Mouse (Mus musculus): ENCODE results near the gene Iqgap1. TPM values are rescaled to one million over a fixed set of nuclear protein-coding genes. Genes with fewer than 3 reads are reported as not detected.
"Not testable (repeated sequence)": the region's sequence is repeated elsewhere in the genome, so short reads cannot be mapped to it uniquely, and the experiment has no call there.

Iqgap1 gene
- polyA plus RNA-seq, 1 experiment: 38.1 TPM

GRCm38 (mm10) chr7:80762297-80762696, 63.5 kb downstream of the Iqgap1 start:
- TF ChIP-seq CTCF (conservative IDR thresholded peaks at IDR 0.05; ENCODE audit: insufficient read depth, insufficient read length, low read depth, low read length) (no peak), POLR2A (IDR thresholded peaks at IDR 0.05; ENCODE audit: low read depth, low read length) (no peak)
- H3K36me3 ChIP-seq (ENCODE audit: control insufficient read depth, insufficient read depth, low read length): peaks cover 3% of the 10 kb centered on the region
- no peaks in the 10 kb centered on the region for H3K27me3 ChIP-seq (replicated peaks; ENCODE audit: control insufficient read depth, insufficient read depth, low read length)
- 53% methylated on average over 8 of the region's 8 CpGs for WGBS
- DNase-seq: peak; percentile 70
- H3K4me1 ChIP-seq (ENCODE audit: control insufficient read depth, insufficient read depth, low read length): no peaks in the 10 kb centered on the region; the same call in 1 of the 2 replicates
- peak overlapping the region; percentile 81 for H3K27ac ChIP-seq (ENCODE audit: insufficient read depth, low read depth, low read length)
- no peak overlapping the region for H3K4me3 ChIP-seq (ENCODE audit: insufficient read depth, low read depth, low read length)

GRCm38 (mm10) chr7:80754086-80754485, 71.7 kb downstream of the Iqgap1 start:
- WGBS: 63% methylated on average over 2 of the region's 2 CpGs
- Histone ChIP-seq H3K4me1 (ENCODE audit: control insufficient read depth, insufficient read depth, low read length) (peaks cover 9% of the 10 kb centered on the region; the same call in 1 of the 2 replicates), H3K36me3 (ENCODE audit: control insufficient read depth, insufficient read depth, low read length) (peaks cover 4% of the 10 kb centered on the region), H3K27me3 (replicated peaks; ENCODE audit: control insufficient read depth, insufficient read depth, low read length) (no peaks in the 10 kb centered on the region), H3K4me3 (ENCODE audit: insufficient read depth, low read depth, low read length) (no peak overlapping the region), H3K27ac (ENCODE audit: insufficient read depth, low read depth, low read length) (peak overlapping the region; percentile 35; the same call in 1 of the 2 replicates)
- no peak for TF ChIP-seq CTCF (conservative IDR thresholded peaks at IDR 0.05; ENCODE audit: insufficient read depth, insufficient read length, low read depth, low read length)
- TF ChIP-seq POLR2A (IDR thresholded peaks at IDR 0.05; ENCODE audit: low read depth, low read length): no peak
- DNase-seq: peak; percentile 61

- WGBS: 31% methylated on average over 2 of the region's 2 CpGs
- no peaks in the 10 kb centered on the region for H3K27me3 ChIP-seq (replicated peaks; ENCODE audit: control insufficient read depth, insufficient read depth, low read length)
- peak overlapping the region; percentile 35; the same call in 1 of the 2 replicates for H3K27ac ChIP-seq (ENCODE audit: insufficient read depth, low read depth, low read length)
- DNase-seq: peak; percentile 96
- peaks cover 9% of the 10 kb centered on the region; the same call in 1 of the 2 replicates for H3K4me1 ChIP-seq (ENCODE audit: control insufficient read depth, insufficient read depth, low read length)
- peaks cover 5% of the 10 kb centered on the region for H3K36me3 ChIP-seq (ENCODE audit: control insufficient read depth, insufficient read depth, low read length)
- no peak overlapping the region for H3K4me3 ChIP-seq (ENCODE audit: insufficient read depth, low read depth, low read length)
- TF ChIP-seq CTCF (conservative IDR thresholded peaks at IDR 0.05; ENCODE audit: insufficient read depth, insufficient read length, low read depth, low read length): no peak
These were observed 72.2 kb downstream of the Iqgap1 start for GRCm38 (mm10) chr7:80753613-80754012.

- H3K27me3 ChIP-seq (replicated peaks; ENCODE audit: control insufficient read depth, insufficient read depth, low read length): no peaks in the 10 kb centered on the region
These were observed 76.2 kb downstream of the Iqgap1 start for GRCm38 (mm10) chr7:80749624-80750023.

GRCm38 (mm10) chr7:80749109-80749508, 76.7 kb downstream of the Iqgap1 start:
- WGBS: 93% methylated on average over 10 of the region's 10 CpGs
- H3K27ac ChIP-seq (ENCODE audit: insufficient read depth, low read depth, low read length); H3K36me3 ChIP-seq (ENCODE audit: control insufficient read depth, insufficient read depth, low read length); H3K4me1 ChIP-seq (ENCODE audit: control insufficient read depth, insufficient read depth, low read length); H3K4me3 ChIP-seq (ENCODE audit: insufficient read depth, low read depth, low read length); H3K27me3 ChIP-seq (replicated peaks; ENCODE audit: control insufficient read depth, insufficient read depth, low read length); DNase-seq: not testable (repeated sequence)

More at GRCm38 (mm10) chr7:80749624-80750023, 76.2 kb downstream of the Iqgap1 start:
- no peak for DNase-seq
- H3K27ac ChIP-seq (ENCODE audit: insufficient read depth, low read depth, low read length): no peak overlapping the region
- H3K36me3 ChIP-seq (ENCODE audit: control insufficient read depth, insufficient read depth, low read length): peaks cover 9% of the 10 kb centered on the region
- WGBS: 79% methylated on average over 6 of the region's 6 CpGs
- TF ChIP-seq CTCF (conservative IDR thresholded peaks at IDR 0.05; ENCODE audit: insufficient read depth, insufficient read length, low read depth, low read length) (no peak), POLR2A (IDR thresholded peaks at IDR 0.05; ENCODE audit: low read depth, low read length) (no peak)
- no peak overlapping the region for H3K4me3 ChIP-seq (ENCODE audit: insufficient read depth, low read depth, low read length)
- H3K4me1 ChIP-seq (ENCODE audit: control insufficient read depth, insufficient read depth, low read length): peaks cover 9% of the 10 kb centered on the region; the same call in 1 of the 2 replicates

GRCm38 (mm10) chr7:80747371-80747770, 78.4 kb downstream of the Iqgap1 start:
- no peak for DNase-seq
- peaks cover 9% of the 10 kb centered on the region for H3K36me3 ChIP-seq (ENCODE audit: control insufficient read depth, insufficient read depth, low read length)
- whole genome bisulfite sequencing: 73% methylated on average over 7 of the region's 7 CpGs
- no peaks in the 10 kb centered on the region for H3K27me3 ChIP-seq (replicated peaks; ENCODE audit: control insufficient read depth, insufficient read depth, low read length)
- TF ChIP-seq POLR2A (IDR thresholded peaks at IDR 0.05; ENCODE audit: low read depth, low read length) (no peak), CTCF (conservative IDR thresholded peaks at IDR 0.05; ENCODE audit: insufficient read depth, insufficient read length, low read depth, low read length) (no peak)
- no peak overlapping the region for H3K27ac ChIP-seq (ENCODE audit: insufficient read depth, low read depth, low read length)
- H3K4me1 ChIP-seq (ENCODE audit: control insufficient read depth, insufficient read depth, low read length): no peaks in the 10 kb centered on the region
- no peak overlapping the region for H3K4me3 ChIP-seq (ENCODE audit: insufficient read depth, low read depth, low read length)

GRCm38 (mm10) chr7:80746166-80746761, 79.5 kb downstream of the Iqgap1 start:
- Histone ChIP-seq H3K27ac (ENCODE audit: insufficient read depth, low read depth, low read length) (no peak overlapping the region), H3K4me1 (ENCODE audit: control insufficient read depth, insufficient read depth, low read length) (no peaks in the 10 kb centered on the region), H3K36me3 (ENCODE audit: control insufficient read depth, insufficient read depth, low read length) (peaks cover 7% of the 10 kb centered on the region), H3K27me3 (replicated peaks; ENCODE audit: control insufficient read depth, insufficient read depth, low read length) (no peaks in the 10 kb centered on the region), H3K4me3 (ENCODE audit: insufficient read depth, low read depth, low read length) (no peak overlapping the region)
- DNase-seq: no peak
- 57% methylated on average over 5 of the region's 5 CpGs for WGBS
- TF ChIP-seq CTCF (conservative IDR thresholded peaks at IDR 0.05; ENCODE audit: insufficient read depth, insufficient read length, low read depth, low read length): no peak
